Mouse (Mus musculus): ENCODE data around the gene Memo1.

DNA sequence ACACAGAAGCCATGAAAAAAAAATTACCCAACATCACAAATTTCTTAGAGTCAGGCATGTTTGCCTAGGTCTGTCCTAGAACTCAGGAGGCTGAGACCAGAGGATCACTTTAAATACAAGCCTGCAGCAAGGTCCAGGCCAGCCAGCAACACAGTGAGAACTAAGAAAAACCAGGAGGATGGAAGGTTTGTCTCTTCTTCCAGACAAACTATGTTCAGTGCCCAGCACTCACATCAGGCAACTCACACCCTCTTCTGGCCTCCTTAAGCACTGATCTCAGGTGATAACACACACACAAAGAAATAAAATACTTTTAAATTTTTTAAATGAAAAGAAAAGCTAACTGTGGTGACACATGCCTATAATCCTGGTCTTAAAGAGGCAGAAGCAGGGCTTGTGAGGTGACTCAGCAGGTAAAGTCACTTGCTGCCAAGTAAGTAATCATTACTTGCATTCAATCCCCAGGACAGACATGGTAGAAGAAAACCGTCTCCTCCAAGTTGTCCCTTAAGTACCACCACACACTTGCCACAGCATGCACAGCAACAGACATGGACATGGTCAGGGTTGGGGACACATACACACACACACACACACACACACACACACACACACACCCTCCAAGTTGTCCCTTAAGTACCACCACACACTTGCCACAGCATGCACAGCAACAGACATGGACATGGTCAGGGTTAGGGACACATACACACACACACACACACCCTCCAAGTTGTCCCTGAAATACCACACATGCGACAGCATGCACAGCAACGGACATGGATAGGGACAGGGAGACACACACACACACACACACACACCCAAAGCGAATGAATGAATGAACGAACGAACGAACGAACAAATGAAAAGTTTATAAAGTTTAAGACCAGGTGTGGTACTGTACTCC, 16.1 kb downstream of the Memo1 start:
- TF ChIP-seq EP300 (optimal IDR thresholded peaks at IDR 0.05) (no peak), CTCF (IDR thresholded peaks at IDR 0.05; ENCODE audit: low read depth) (peak; percentile 31)
